Mouse (Mus musculus): ENCODE results near the gene Ccdc63. TPM values are rescaled to one million over a fixed set of nuclear protein-coding genes. Genes with fewer than 3 reads are reported as not detected.

Ccdc63 gene
- total RNA-seq, 2 experiments from 2014 or later: 0.52 to 3.5 TPM

- no peak for ATAC-seq (replicated peaks; ENCODE audit: poor library complexity)
Observed at GRCm38 (mm10) chr5:122130341-122130998, 10.2 kb downstream of the Ccdc63 start.

GRCm38 (mm10) chr5:122129068-122129655 lies 11.5 kb downstream of the Ccdc63 start:
- 0 out of 2 replicates have a peak, but pooled peaks have one; percentile 17 for ATAC-seq (replicated peaks; ENCODE audit: poor library complexity)

- ATAC-seq (replicated peaks; ENCODE audit: poor library complexity): no peak
Observed at GRCm38 (mm10) chr5:122125211-122125760, 15.3 kb downstream of the Ccdc63 start.

GRCm38 (mm10) chr5:122116243-122116642 lies 24.4 kb downstream of the Ccdc63 start:
- ATAC-seq (replicated peaks; ENCODE audit: poor library complexity): no peak

- ATAC-seq (replicated peaks; ENCODE audit: poor library complexity): no peak
Observed at GRCm38 (mm10) chr5:122115266-122115763, 25.3 kb downstream of the Ccdc63 start.

GRCm38 (mm10) chr5:122114176-122114575 lies 26.4 kb downstream of the Ccdc63 start:
- ATAC-seq (replicated peaks; ENCODE audit: poor library complexity): peak; percentile 90

- ATAC-seq (replicated peaks; ENCODE audit: poor library complexity): no peak
Observed at GRCm38 (mm10) chr5:122113450-122113849, 27.2 kb downstream of the Ccdc63 start.

- ATAC-seq (replicated peaks; ENCODE audit: poor library complexity): no peak
Observed at GRCm38 (mm10) chr5:122111933-122112248, 28.7 kb downstream of the Ccdc63 start.

- ATAC-seq (replicated peaks; ENCODE audit: poor library complexity): no peak
Observed at GRCm38 (mm10) chr5:122111091-122111932, 29.3 kb downstream of the Ccdc63 start.

GRCm38 (mm10) chr5:122110625-122111024 lies 30.0 kb downstream of the Ccdc63 start:
- ATAC-seq (replicated peaks; ENCODE audit: poor library complexity): no peak

- ATAC-seq (replicated peaks; ENCODE audit: poor library complexity): peak; percentile 65; the same call in 1 of the 2 replicates
Observed at GRCm38 (mm10) chr5:122109325-122110060, 31.1 kb downstream of the Ccdc63 start.

- ATAC-seq (replicated peaks; ENCODE audit: poor library complexity): no peak
Observed at GRCm38 (mm10) chr5:122108104-122108503, 32.5 kb downstream of the Ccdc63 start.

GRCm38 (mm10) chr5:122106212-122106611 lies 34.4 kb downstream of the Ccdc63 start:
- no peak for ATAC-seq (replicated peaks; ENCODE audit: poor library complexity)

- ATAC-seq (replicated peaks; ENCODE audit: poor library complexity): no peak
Observed at GRCm38 (mm10) chr5:122104981-122105380, 35.6 kb downstream of the Ccdc63 start.

GRCm38 (mm10) chr5:122104201-122104600 lies 36.4 kb downstream of the Ccdc63 start:
- peak; percentile 69 for ATAC-seq (replicated peaks; ENCODE audit: poor library complexity)

- ATAC-seq (replicated peaks; ENCODE audit: poor library complexity): peak; percentile 54; the same call in 1 of the 2 replicates
Observed at GRCm38 (mm10) chr5:122103075-122103474, 37.5 kb downstream of the Ccdc63 start.

- no peak for ATAC-seq (replicated peaks; ENCODE audit: poor library complexity)
Observed at GRCm38 (mm10) chr5:122102476-122103050, 38.1 kb downstream of the Ccdc63 start.

- ATAC-seq (replicated peaks; ENCODE audit: poor library complexity): no peak
Observed at GRCm38 (mm10) chr5:122094439-122094838, 46.2 kb downstream of the Ccdc63 start.

- no peak for ATAC-seq (replicated peaks; ENCODE audit: poor library complexity)
Observed at GRCm38 (mm10) chr5:122093734-122094133, 46.9 kb downstream of the Ccdc63 start.

- ATAC-seq (replicated peaks; ENCODE audit: poor library complexity): no peak
Observed at GRCm38 (mm10) chr5:122092794-122093193, 47.8 kb downstream of the Ccdc63 start.

All from megakaryocyte progenitor cell, adult 5-6 weeks (primary cell).